Mouse (Mus musculus): ENCODE results near the gene Dgka.
"Not testable (repeated sequence)": the region's sequence is repeated elsewhere in the genome, so short reads cannot be mapped to it uniquely, and the experiment has no call there.

Dgka gene

GRCm38 (mm10) chr10:128737435-128737834 is 7.2 kb downstream of the Dgka start:
- DNase-seq (ENCODE audit: extremely low read depth, low read depth, low spot score) = no peak

- DNase-seq (ENCODE audit: extremely low read depth, low read depth, low spot score) = no peak
Observed at GRCm38 (mm10) chr10:128731992-128732391, 12.7 kb downstream of the Dgka start.

GRCm38 (mm10) chr10:128731002-128731433 is 13.6 kb downstream of the Dgka start:
- DNase-seq (ENCODE audit: extremely low read depth, low read depth, low spot score) = no peak

GRCm38 (mm10) chr10:128728059-128728458 is 16.6 kb downstream of the Dgka start:
- no peak for DNase-seq (ENCODE audit: extremely low read depth, low read depth, low spot score)

- not testable (repeated sequence) for DNase-seq (ENCODE audit: extremely low read depth, low read depth, low spot score)
Observed at GRCm38 (mm10) chr10:128725466-128725865, 19.2 kb downstream of the Dgka start.

- no peak for DNase-seq (ENCODE audit: extremely low read depth, low read depth, low spot score)
Observed at GRCm38 (mm10) chr10:128715559-128716537, 28.8 kb downstream of the Dgka start.

GRCm38 (mm10) chr10:128711318-128711717 is 33.3 kb downstream of the Dgka start:
- not testable (repeated sequence) for DNase-seq (ENCODE audit: extremely low read depth, low read depth, low spot score)

GRCm38 (mm10) chr10:128705317-128705693 is 39.4 kb downstream of the Dgka start:
- DNase-seq (ENCODE audit: extremely low read depth, low read depth, low spot score) = no peak

- no peak for DNase-seq (ENCODE audit: extremely low read depth, low read depth, low spot score)
Observed at GRCm38 (mm10) chr10:128704491-128705316, 40.0 kb downstream of the Dgka start, which contains the start of gene Cdk2. Gene Cdk2 (minus strand): TSS chr10:128705031.

GRCm38 (mm10) chr10:128703895-128704294 is 40.8 kb downstream of the Dgka start, which contains the start of gene Pmel:
Gene Pmel (plus strand): TSS chr10:128704195.
- no peak for DNase-seq (ENCODE audit: extremely low read depth, low read depth, low spot score)

- no peak for DNase-seq (ENCODE audit: extremely low read depth, low read depth, low spot score)
Observed at GRCm38 (mm10) chr10:128702328-128703007, 42.2 kb downstream of the Dgka start.

GRCm38 (mm10) chr10:128700712-128701111 is 43.9 kb downstream of the Dgka start:
- DNase-seq (ENCODE audit: extremely low read depth, low read depth, low spot score) = no peak

GRCm38 (mm10) chr10:128699611-128700010 is 45.0 kb downstream of the Dgka start:
- DNase-seq (ENCODE audit: extremely low read depth, low read depth, low spot score) = no peak

- no peak for DNase-seq (ENCODE audit: extremely low read depth, low read depth, low spot score)
Observed at GRCm38 (mm10) chr10:128699006-128699405, 45.6 kb downstream of the Dgka start.

GRCm38 (mm10) chr10:128697072-128697725 is 47.5 kb downstream of the Dgka start:
- DNase-seq (ENCODE audit: extremely low read depth, low read depth, low spot score) = no peak

GRCm38 (mm10) chr10:128695992-128696807 is 48.5 kb downstream of the Dgka start, which contains the start of gene Rab5b:
Gene Rab5b (minus strand): TSS chr10:128696264.
- peak; percentile 100 for DNase-seq (ENCODE audit: extremely low read depth, low read depth, low spot score)

GRCm38 (mm10) chr10:128695411-128695991 is 49.2 kb downstream of the Dgka start:
- no peak for DNase-seq (ENCODE audit: extremely low read depth, low read depth, low spot score)

GRCm38 (mm10) chr10:128674469-128675008 is 70.1 kb downstream of the Dgka start:
- no peak for DNase-seq (ENCODE audit: extremely low read depth, low read depth, low spot score)

All from fat pad, adult 2 months (tissue).